Mouse (Mus musculus): ENCODE data around the gene Pde4b.

Gene Pde4b

GRCm38 (mm10) chr4:102175985-102176384 is 88.6 kb downstream of the Pde4b start:
- no peak for DNase-seq (ENCODE audit: low read depth in 1 of 2, low spot score in 2 of 2)

DNA sequence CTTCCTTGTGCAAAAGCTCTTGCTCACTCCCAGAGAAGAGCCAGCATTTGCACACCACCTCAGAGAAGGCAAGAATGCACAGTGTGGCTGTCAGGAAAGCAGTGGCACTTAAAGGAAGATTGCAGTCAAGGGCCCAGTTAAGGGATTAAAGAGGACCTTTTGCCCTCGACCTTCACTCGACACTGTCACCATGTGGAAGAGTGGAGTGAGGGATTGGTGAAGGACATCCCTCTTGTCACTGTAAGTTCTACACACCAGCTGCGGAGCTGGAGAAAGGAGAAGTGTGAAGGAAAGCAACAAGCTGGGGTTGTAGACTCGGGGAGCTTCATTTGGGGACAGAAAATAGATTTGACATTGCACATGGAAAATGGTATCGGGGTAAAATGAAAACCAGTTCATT is 89.9 kb downstream of the Pde4b start:
- DNase-seq (ENCODE audit: low read depth in 1 of 2, low spot score in 2 of 2): no peak

- no peak for DNase-seq (ENCODE audit: low read depth in 1 of 2, low spot score in 2 of 2)
Measured at GRCm38 (mm10) chr4:102186888-102187287, 99.5 kb downstream of the Pde4b start.

GRCm38 (mm10) chr4:102197707-102198106 is 110.4 kb downstream of the Pde4b start:
- no peak for DNase-seq (ENCODE audit: low read depth in 1 of 2, low spot score in 2 of 2)

GRCm38 (mm10) chr4:102209773-102210172 is 122.4 kb downstream of the Pde4b start:
- no peak for DNase-seq (ENCODE audit: low read depth in 1 of 2, low spot score in 2 of 2)

DNA sequence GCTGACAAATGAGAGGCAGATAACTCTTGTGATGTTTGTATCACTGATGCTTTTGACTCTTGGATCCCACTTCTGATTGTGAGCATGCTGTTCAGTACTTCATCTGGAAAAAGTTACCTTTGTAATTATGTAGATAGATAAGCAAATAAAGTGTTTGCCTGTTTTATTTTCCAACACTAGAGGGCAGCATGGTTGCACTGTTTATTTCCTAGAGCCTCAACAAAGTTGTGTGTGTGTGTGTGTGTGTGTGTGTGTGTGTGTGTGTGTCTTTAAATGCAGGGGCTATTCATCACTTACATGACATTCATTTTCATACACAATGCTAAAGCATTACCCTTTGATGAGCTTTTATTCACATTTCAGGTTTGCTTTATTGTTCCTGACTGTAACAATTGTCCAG is 139.4 kb downstream of the Pde4b start:
- DNase-seq (ENCODE audit: low read depth in 1 of 2, low spot score in 2 of 2): no peak

- DNase-seq (ENCODE audit: low read depth in 1 of 2, low spot score in 2 of 2): no peak
Measured at GRCm38 (mm10) chr4:102228953-102229586, 141.7 kb downstream of the Pde4b start.

- DNase-seq (ENCODE audit: low read depth in 1 of 2, low spot score in 2 of 2): no peak
Measured at GRCm38 (mm10) chr4:102230898-102231297, 143.6 kb downstream of the Pde4b start.

- no peak for DNase-seq (ENCODE audit: low read depth in 1 of 2, low spot score in 2 of 2)
Measured at GRCm38 (mm10) chr4:102233633-102234032, 146.3 kb downstream of the Pde4b start.

- no peak for DNase-seq (ENCODE audit: low read depth in 1 of 2, low spot score in 2 of 2)
Measured at GRCm38 (mm10) chr4:102235151-102235550, 147.8 kb downstream of the Pde4b start.

GRCm38 (mm10) chr4:102239102-102239501 is 151.8 kb downstream of the Pde4b start:
- DNase-seq (ENCODE audit: low read depth in 1 of 2, low spot score in 2 of 2): no peak

DNA sequence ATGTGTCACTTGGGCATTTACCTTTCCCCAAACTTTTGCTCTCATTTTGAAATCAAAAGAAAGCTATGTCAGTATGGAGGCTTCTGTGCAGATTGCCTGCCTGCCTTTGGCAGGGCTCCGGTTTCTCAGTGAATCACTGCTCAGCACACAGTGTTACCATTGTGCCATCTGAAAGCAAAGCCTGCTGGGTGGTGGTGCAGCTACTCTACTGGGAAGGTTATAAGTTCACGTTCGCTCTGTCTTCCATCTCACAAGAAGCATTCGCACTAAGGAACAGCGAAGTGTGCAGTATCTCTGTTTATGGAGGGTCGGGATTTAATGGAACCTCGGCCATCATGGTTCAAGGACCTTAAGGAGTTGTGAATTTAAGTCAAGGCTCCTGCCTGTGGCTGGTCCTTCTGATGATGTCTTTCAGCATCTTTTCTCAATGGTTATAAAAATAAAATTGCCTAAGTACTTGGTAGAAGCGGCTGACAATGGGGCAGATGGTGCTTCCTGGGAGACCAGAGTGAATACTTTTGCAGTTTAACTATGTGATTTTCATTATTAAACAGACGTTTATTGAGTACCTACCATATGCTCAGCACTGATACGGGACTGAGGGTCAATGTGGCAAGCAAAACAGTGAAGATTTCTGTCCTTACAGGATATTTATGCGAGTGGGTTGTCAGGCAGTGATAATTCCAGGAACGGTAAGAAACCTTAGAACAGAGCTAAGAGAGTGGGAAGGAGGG is 152.5 kb downstream of the Pde4b start:
- DNase-seq (ENCODE audit: low read depth in 1 of 2, low spot score in 2 of 2): no peak

DNA sequence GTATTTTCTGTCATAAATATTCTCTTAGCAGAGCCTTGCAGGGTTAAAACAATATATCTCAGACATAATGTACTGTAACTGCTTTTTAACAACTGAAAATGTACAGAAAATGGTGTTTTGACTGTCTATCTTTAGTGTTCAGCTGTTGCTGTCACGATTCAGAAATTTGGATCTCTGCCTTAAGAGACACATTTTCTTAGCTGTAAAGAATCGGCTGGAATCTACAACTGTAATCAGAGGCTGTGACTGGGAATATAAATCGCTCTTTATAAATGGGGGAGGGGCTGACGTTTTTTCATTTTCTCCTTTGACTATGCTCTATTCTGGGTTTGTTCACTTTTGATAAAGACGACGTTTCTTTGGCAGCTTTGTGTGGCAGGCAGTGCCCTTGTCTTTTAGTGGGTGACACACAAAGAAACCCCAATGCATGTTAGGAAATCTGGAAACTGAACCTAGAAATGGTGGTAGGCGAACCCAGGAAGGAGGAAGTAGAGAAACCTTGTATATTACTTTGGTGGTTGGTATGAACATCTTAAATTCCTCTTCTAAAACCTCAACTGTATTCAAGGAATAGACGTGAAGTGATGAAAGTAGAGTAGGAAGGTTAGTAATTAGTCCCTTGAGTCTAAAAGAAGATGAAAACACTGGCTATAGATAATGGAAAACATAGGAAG is 153.5 kb downstream of the Pde4b start:
- no peak for DNase-seq (ENCODE audit: low read depth in 1 of 2, low spot score in 2 of 2)

DNA sequence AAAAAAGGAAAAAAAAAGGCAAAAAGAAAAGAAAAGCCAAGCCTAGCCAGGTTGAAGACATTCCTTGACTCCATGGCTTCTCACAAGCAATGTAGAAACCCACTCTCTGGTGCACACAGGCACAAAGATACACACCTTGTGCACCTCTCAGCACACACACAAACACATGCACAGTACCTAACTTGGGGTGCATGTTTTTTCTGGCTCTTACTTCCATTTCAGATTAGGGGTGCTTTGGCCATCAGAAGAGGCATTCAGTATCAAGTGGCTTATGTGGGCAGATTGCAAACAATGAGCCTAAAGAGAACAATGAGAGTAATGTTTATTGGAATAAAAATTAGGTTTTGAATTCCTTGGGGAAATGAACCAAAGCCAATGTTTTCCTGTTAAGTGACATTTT is 166.7 kb downstream of the Pde4b start:
- no peak for DNase-seq (ENCODE audit: low read depth in 1 of 2, low spot score in 2 of 2)

- DNase-seq (ENCODE audit: low read depth in 1 of 2, low spot score in 2 of 2): no peak
Measured at GRCm38 (mm10) chr4:102254466-102255294, 167.3 kb downstream of the Pde4b start.

- no peak for DNase-seq (ENCODE audit: low read depth in 1 of 2, low spot score in 2 of 2)
Measured at GRCm38 (mm10) chr4:102255295-102255670, 167.9 kb downstream of the Pde4b start.

GRCm38 (mm10) chr4:102256170-102256960 is 169.0 kb downstream of the Pde4b start:
- no peak for DNase-seq (ENCODE audit: low read depth in 1 of 2, low spot score in 2 of 2)

GRCm38 (mm10) chr4:102260216-102260615 is 172.9 kb downstream of the Pde4b start:
- DNase-seq (ENCODE audit: low read depth in 1 of 2, low spot score in 2 of 2): no peak

GRCm38 (mm10) chr4:102272313-102272712 is 185.0 kb downstream of the Pde4b start:
- DNase-seq (ENCODE audit: low read depth in 1 of 2, low spot score in 2 of 2): no peak

- DNase-seq (ENCODE audit: low read depth in 1 of 2, low spot score in 2 of 2): no peak
Measured at GRCm38 (mm10) chr4:102272749-102273148, 185.4 kb downstream of the Pde4b start.

DNA sequence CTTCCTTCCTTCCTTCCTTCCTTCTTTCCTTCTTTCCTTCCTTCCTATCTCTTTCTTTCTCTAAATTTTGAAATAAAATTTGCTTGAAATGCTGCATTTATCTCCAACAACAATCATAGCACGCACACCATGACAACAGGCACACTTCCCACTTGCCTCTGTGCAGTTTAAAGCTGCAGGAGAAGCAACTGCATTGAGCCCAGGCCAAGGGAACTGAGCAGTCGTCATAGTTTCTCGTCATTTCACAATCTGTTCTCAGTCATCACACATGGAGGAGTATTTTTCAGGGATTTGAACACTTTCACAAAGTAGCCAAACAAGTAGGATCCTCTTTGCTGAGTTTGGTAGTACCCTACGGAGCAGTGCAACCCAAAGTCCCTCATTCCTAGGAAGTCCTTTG is 188.4 kb downstream of the Pde4b start:
- no peak for DNase-seq (ENCODE audit: low read depth in 1 of 2, low spot score in 2 of 2)
